Mouse (Mus musculus) myocyte (in vitro differentiated cells): ENCODE measurements around the gene Rreb1. TPM values are rescaled to one million over a fixed set of nuclear protein-coding genes. Genes with fewer than 3 reads are reported as not detected.

ENCODE experiments used
- H3K27me3 ChIP-seq: one replicate; pipeline ENCODE4 v1.6.1; 2011; ENCODE audit not compliant: control insufficient read depth, insufficient read depth, insufficient read length
- H3K36me3 ChIP-seq: one replicate; pipeline ENCODE4 v1.6.1; 2011; ENCODE audit not compliant: control insufficient read depth, insufficient read depth
- H3K4me2 ChIP-seq: one replicate; pipeline ENCODE4 v1.6.1; 2011; ENCODE audit warnings: low read depth, control low read depth
- H3K4me3 ChIP-seq: one replicate; pipeline ENCODE4 v1.5.1; 2011; ENCODE audit warnings: mild to moderate bottlenecking, control low read depth, moderate library complexity
- H3K79me2 ChIP-seq: one replicate; pipeline ENCODE4 v1.6.1; 2011; ENCODE audit not compliant: control insufficient read depth, insufficient read depth
- H3ac ChIP-seq: one replicate; pipeline ENCODE4 v1.6.1; 2011; ENCODE audit not compliant: control insufficient read depth, insufficient read length
- CEBPB ChIP-seq: IDR thresholded peaks from 2 replicates; pipeline ENCODE4 v1.6.1; 2011; ENCODE audit warnings: mild to moderate bottlenecking, moderate library complexity; ENCODE audit not compliant: poor library complexity, insufficient read depth, severe bottlenecking
- E2F4 ChIP-seq: IDR thresholded peaks from one replicate; pipeline ENCODE4 v1.6.1; 2011; ENCODE audit warnings: mild to moderate bottlenecking, control low read depth, moderate library complexity; ENCODE audit not compliant: insufficient read depth
- MAX ChIP-seq: IDR thresholded peaks from one replicate; pipeline ENCODE4 v1.6.1; 2011; ENCODE audit warnings: low read depth, mild to moderate bottlenecking, control low read depth
- MYOD1 ChIP-seq, 3 experiments: IDR thresholded peaks; one replicate each; pipeline ENCODE4 v1.6.1; 2011; ENCODE audit warnings: control low read depth in 2 of 3, low read depth in 2 of 3, mild to moderate bottlenecking in 2 of 3, moderate library complexity in 1 of 3; ENCODE audit not compliant: insufficient read length in 2 of 3, control insufficient read depth in 1 of 3
- MYOG ChIP-seq, 3 experiments: IDR thresholded peaks; one replicate each; pipeline ENCODE4 v1.6.1; 2011; ENCODE audit warnings: control low read depth in 2 of 3, low read depth in 2 of 3, mild to moderate bottlenecking in 2 of 3; ENCODE audit not compliant: insufficient read length in 2 of 3, control insufficient read depth in 1 of 3, insufficient read depth in 1 of 3
- POLR2A ChIP-seq: IDR thresholded peaks from one replicate; pipeline ENCODE4 v1.6.1; 2011; ENCODE audit warnings: low read depth, mild to moderate bottlenecking, control low read depth, moderate library complexity; ENCODE audit not compliant: insufficient read length
- POLR2AphosphoS2 ChIP-seq: IDR thresholded peaks from one replicate; pipeline ENCODE4 v1.6.1; 2011; ENCODE audit warnings: low read depth, control low read depth; ENCODE audit not compliant: insufficient read length
- REST ChIP-seq: IDR thresholded peaks from one replicate; pipeline ENCODE4 v1.6.1; 2011; ENCODE audit warnings: mild to moderate bottlenecking, control low read depth, moderate library complexity; ENCODE audit not compliant: insufficient read depth, insufficient read length
- SRF ChIP-seq: IDR thresholded peaks from one replicate; pipeline ENCODE4 v1.6.1; 2011; ENCODE audit warnings: low read depth; ENCODE audit not compliant: control insufficient read depth, insufficient read length
- TCF12 ChIP-seq: IDR thresholded peaks from one replicate; pipeline ENCODE4 v1.6.1; 2011; ENCODE audit warnings: mild to moderate bottlenecking, control low read depth; ENCODE audit not compliant: poor library complexity, insufficient read depth, severe bottlenecking
- TCF3 ChIP-seq: IDR thresholded peaks from one replicate; pipeline ENCODE4 v1.6.1; 2011; ENCODE audit warnings: low read depth, control low read depth; ENCODE audit not compliant: insufficient read length
- USF1 ChIP-seq: IDR thresholded peaks from one replicate; pipeline ENCODE4 v1.6.1; 2011; ENCODE audit warnings: low read depth, mild to moderate bottlenecking, control low read depth, moderate library complexity
- polyA plus RNA-seq: library from polyadenylated mRNA; unstranded; fragments of >200 nt; fragmentation: generic; extraction: Trizol; gene quantifications from one replicate; pipeline ENCODE4 v1.2.1, GENCODE M21; 2012; ENCODE audit warnings: missing spikeins

The Rreb1 gene
- polyA plus RNA-seq, 1 experiment: 19.7 TPM

DNA sequence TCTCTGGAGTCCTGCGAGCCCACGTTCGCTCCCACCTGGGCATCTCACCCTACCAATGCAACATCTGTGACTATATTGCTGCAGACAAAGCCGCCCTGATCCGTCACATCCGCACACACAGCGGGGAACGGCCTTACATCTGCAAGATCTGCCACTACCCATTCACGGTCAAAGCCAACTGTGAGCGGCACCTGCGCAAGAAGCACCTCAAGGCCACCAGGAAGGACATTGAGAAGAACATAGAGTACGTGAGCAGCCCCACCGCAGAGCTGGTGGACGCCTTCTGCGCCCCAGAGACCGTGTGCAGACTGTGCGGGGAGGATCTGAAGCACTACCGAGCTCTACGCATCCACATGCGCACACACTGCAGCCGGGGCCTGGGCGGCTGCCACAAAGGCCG, 152.4 kb downstream of the Rreb1 start:
- Histone ChIP-seq H3K27me3 (no peaks in the 10 kb centered on the region), H3K4me2 (no peak overlapping the region), H3K4me3 (no peak overlapping the region), H3K79me2 (peaks cover 2% of the 10 kb centered on the region), H3ac (no peak overlapping the region), H3K36me3 (peaks cover 71% of the 10 kb centered on the region)
- no peak for TF ChIP-seq TCF12
- no peak for TF ChIP-seq MYOG (IDR thresholded peaks at IDR 0.05; ENCODE audit: control insufficient read depth in 1 of 3, insufficient read depth in 1 of 3, insufficient read length in 2 of 3, low read depth in 2 of 3)
- no peak for TF ChIP-seq CEBPB
- no peak for TF ChIP-seq MAX
- TF ChIP-seq POLR2A: no peak
- no peak for TF ChIP-seq E2F4
- no peak for TF ChIP-seq MYOD1 (IDR thresholded peaks at IDR 0.05; ENCODE audit: control insufficient read depth in 1 of 3, insufficient read length in 2 of 3, low read depth in 2 of 3)
- no peak for TF ChIP-seq REST
- TF ChIP-seq USF1: no peak
- no peak for TF ChIP-seq POLR2AphosphoS2
- no peak for TF ChIP-seq SRF
- no peak for TF ChIP-seq TCF3

DNA sequence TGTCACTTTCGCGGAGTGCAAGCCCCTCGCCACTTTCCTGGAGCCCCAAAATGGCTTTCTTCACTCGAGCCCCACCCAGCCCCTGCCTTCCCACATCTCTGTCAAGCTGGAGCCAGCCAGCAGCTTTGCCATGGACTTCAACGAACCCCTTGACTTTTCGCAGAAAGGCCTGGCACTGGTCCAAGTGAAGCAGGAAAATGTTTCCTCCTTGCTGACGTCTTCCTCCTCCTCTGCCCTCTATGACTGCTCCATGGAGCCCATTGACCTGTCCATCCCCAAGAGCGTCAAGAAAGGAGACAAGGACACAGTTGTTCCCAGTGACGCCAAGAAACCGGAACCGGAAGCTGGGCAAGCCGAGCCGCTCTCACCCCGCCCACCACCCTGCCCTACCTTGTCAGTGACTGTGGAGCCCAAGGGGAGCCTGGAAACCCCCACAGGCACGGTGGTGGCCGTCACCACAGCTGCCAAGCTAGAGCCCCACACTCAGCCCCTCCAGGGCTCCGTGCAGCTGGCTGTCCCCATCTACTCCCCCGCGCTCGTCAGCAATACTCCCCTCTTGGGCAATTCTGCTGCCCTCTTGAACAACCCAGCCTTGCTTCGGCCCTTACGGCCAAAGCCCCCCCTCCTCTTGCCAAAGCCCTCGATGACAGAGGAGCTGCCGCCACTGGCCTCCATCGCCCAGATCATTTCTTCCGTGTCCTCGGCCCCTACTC, 153.2 kb downstream of the Rreb1 start:
- Histone ChIP-seq H3ac (no peak overlapping the region), H3K36me3 (peaks cover 66% of the 10 kb centered on the region)
- no peak for TF ChIP-seq USF1

DNA sequence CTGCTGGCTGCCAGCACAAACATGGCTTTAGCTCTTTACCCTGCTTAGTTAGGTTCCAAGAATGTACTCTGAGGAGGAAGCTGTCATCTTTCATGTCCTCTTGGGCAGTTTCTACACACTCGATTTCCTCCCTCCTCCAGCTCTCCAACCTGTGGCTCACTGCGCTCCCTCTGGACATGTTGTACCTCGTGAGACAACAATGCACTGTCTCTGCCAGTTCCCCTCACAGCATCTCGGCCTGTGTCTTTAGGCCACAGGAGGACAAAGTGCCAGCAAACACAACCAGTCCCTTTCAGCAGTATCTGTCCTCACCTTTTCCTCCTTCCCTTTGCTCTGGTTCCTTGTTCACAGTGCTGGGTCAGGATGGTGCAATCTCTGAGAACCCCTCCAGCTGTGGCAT, 155.9 kb downstream of the Rreb1 start:
- H3K27me3 ChIP-seq: no peaks in the 10 kb centered on the region
- H3K79me2 ChIP-seq: no peaks in the 10 kb centered on the region
- H3K4me2 ChIP-seq: no peak overlapping the region
- H3K4me3 ChIP-seq: no peak overlapping the region
- no peak for TF ChIP-seq E2F4
- no peak for TF ChIP-seq REST
- no peak for TF ChIP-seq CEBPB
- no peak for TF ChIP-seq SRF
- TF ChIP-seq MAX: no peak
- no peak for TF ChIP-seq MYOD1 (IDR thresholded peaks at IDR 0.05; ENCODE audit: control insufficient read depth in 1 of 3, insufficient read length in 2 of 3, low read depth in 2 of 3)
- TF ChIP-seq TCF12: no peak
- no peak for TF ChIP-seq MYOG (IDR thresholded peaks at IDR 0.05; ENCODE audit: control insufficient read depth in 1 of 3, insufficient read depth in 1 of 3, insufficient read length in 2 of 3, low read depth in 2 of 3)
- no peak for TF ChIP-seq TCF3
- TF ChIP-seq POLR2AphosphoS2: no peak
- no peak for TF ChIP-seq POLR2A
- H3K36me3 ChIP-seq: peaks cover 72% of the 10 kb centered on the region
- H3ac ChIP-seq: no peak overlapping the region

More for the DNA sequence above, 153.2 kb downstream of the Rreb1 start:
- no peaks in the 10 kb centered on the region for H3K27me3 ChIP-seq
- H3K79me2 ChIP-seq: peaks cover 2% of the 10 kb centered on the region
- no peak overlapping the region for H3K4me2 ChIP-seq
- no peak overlapping the region for H3K4me3 ChIP-seq

DNA sequence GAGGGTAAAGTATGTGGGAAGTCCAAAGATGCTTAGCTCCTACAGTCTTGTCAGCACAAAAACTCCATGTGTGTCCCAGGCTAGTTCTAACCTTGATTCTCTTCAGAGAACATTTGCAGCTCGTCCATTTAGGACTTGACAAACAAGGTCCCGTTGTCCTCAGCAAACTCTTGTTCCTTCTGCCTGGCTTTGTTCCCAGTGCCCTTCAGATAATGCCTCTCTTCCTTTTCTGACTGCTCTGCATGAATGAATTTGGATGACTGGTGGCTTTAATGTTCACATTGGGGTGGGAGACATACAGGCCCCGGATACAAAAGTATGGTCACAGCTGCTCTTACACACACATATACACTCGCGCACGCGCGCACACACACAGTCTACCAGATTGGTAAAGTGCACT, 156.7 kb downstream of the Rreb1 start:
- Histone ChIP-seq H3K4me3 (no peak overlapping the region), H3K4me2 (no peak overlapping the region), H3K79me2 (no peaks in the 10 kb centered on the region), H3K36me3 (peaks cover 65% of the 10 kb centered on the region), H3K27me3 (no peaks in the 10 kb centered on the region), H3ac (no peak overlapping the region)
- TF ChIP-seq MYOG (IDR thresholded peaks at IDR 0.05; ENCODE audit: control insufficient read depth in 1 of 3, insufficient read depth in 1 of 3, insufficient read length in 2 of 3, low read depth in 2 of 3) (no peak), MYOD1 (IDR thresholded peaks at IDR 0.05; ENCODE audit: control insufficient read depth in 1 of 3, insufficient read length in 2 of 3, low read depth in 2 of 3) (no peak), POLR2A (no peak), REST (no peak), CEBPB (no peak), SRF (no peak), TCF3 (no peak), POLR2AphosphoS2 (no peak)

DNA sequence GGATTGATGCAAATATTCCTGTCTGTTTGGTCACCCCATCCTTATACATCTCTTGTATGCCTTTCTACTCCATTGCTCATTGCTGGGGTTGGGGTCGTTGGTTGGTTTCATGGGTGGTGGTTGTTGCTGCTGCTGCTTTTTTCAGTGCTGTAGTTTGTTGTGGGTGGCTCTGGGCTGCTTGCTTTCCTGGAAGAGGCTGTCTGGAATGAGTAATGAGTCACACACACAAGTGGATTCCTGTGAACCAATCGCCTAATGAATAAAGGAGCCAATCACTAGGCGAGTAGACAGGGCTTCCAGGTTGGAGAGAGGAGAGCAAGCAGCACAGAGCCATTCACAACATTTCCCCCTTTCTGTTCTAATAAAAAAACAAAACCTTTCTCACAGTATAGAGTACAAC, 158.2 kb downstream of the Rreb1 start:
- Histone ChIP-seq H3K79me2 (no peaks in the 10 kb centered on the region), H3K36me3 (peaks cover 59% of the 10 kb centered on the region), H3K27me3 (no peaks in the 10 kb centered on the region), H3K4me3 (no peak overlapping the region), H3ac (no peak overlapping the region), H3K4me2 (no peak overlapping the region)
- TF ChIP-seq TCF12: no peak
